Mouse (Mus musculus): ENCODE results near the gene Ntm.

Ntm gene

GRCm38 (mm10) chr9:29407954-29408353, 555.0 kb downstream of the Ntm start:
- DNase-seq (ENCODE audit: low spot score), result no peak

GRCm38 (mm10) chr9:29406973-29407372, 556.0 kb downstream of the Ntm start:
- no peak for DNase-seq (ENCODE audit: low spot score)

DNA sequence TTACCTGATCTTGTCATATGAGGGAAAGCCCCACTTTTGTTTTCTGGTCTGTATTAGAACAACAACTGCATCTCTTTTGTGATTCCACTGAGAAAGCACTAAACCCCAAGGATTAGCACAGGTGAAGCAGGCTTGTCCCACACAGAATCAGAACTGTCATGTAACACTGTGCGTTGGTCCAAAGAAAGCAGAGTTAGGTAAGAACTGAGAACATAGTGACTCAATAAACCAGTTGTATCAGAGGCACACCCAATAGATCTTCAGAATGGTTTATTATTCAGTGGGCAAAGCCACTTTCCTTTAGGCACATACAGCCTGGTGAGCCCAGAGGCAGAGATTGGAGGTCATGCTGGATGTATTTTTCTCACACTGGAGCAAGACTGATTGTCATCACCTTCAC, 556.9 kb downstream of the Ntm start:
- no peak for DNase-seq (ENCODE audit: low spot score)

DNA sequence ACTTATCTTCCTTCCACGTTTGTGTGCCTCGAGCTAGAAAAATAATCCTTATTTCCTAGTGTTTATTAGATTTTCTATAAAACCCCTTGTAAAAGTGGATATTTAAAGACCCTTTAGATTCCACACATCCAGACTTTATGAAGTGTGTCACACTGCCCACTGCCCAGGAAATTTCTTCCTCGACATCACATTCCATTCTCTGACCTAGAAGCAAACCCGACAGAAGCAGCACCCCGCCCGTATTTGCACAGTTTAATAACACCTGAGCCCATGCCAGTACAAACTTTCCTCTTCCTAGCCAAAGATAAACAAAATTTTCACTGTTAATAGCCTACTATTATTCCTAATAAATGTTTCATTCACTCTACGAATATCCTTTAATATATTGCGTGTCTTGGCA, 562.8 kb downstream of the Ntm start:
- DNase-seq (ENCODE audit: low spot score), result no peak

DNA sequence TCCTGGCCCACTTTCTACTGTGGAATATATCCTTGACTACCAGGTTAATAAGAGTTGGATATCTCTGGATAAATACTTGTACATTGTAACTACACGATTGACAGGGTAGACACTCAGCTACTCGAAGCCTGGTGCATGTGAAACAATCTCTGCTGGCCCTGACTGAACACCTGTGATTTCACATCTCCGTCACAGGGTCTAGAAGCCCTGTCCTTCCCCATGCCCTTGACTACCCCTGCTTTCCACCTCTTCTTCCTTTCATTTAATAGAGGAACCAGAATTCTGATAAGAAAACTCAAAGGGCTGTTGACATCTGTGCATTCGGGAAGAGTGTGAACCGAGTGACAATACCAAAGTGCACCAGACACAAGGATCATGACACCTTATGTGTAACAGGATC, 566.8 kb downstream of the Ntm start:
- no peak for DNase-seq (ENCODE audit: low spot score)

DNA sequence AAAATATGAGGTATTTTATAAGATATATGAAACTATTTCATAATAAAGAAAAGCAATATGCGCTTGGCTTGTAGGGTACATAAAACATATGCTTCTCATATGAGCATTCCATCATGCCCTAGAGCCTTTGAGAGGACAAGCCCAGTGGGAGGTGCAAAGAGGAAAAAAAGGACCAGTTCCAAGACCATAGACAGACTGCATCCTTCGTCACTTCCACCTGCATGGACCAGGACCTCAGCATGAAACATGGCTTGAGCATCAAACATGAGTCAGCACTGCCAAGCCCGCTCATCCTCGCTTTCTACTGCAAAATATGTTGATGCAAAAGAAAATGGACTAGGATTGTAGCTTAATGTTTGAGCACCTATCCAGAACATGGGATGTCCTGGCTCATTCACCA, 569.8 kb downstream of the Ntm start:
- no peak for DNase-seq (ENCODE audit: low spot score)

GRCm38 (mm10) chr9:29390796-29391517, 572.0 kb downstream of the Ntm start:
- peak; percentile 53 for DNase-seq (ENCODE audit: low spot score)

- peak; percentile 15 for DNase-seq (ENCODE audit: low spot score)
Measured at GRCm38 (mm10) chr9:29389224-29389623, 573.7 kb downstream of the Ntm start.

GRCm38 (mm10) chr9:29387136-29387535, 575.8 kb downstream of the Ntm start:
- DNase-seq (ENCODE audit: low spot score), result no peak

DNA sequence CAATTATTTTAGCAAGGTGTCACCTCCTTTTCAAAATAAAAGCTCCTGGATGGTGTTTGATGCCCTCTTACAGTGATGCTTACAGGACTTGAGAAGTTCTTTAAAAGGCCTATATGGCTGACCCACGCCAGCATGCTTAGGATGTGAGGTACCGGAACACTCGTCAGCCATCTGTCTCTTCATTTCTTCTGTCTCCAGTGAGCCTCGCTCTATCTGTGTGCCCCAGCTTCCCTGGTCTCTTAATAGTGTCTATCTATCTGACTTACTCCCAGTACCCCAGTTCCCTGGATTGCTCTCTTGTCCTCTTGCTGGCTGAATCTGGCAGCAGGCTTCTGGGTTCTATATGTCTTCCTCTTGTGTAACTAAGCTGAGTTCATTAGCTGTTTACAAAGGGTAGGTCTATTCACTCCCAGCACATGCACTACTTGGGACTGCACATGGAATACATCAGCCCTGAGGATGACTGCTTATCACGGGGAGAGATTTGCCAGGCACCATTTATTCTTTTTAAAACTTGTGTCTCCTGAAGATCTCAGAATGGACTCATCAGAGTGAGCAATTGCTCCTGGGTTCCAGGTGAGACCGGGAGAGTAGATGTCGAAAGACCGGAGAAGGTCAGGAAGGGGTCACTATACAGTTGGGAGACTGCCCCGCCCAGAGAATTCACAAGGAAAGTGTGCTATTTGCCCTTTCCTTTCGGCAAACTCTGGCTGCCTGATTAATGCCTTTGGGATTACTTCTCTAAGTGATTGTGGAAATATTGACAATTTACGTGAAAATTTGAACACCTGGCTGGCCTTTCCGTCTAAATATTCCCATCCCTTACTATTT, 585.6 kb downstream of the Ntm start:
- DNase-seq (ENCODE audit: low spot score), result no peak

GRCm38 (mm10) chr9:29371341-29371740, 591.6 kb downstream of the Ntm start:
- DNase-seq (ENCODE audit: low spot score), result no peak

DNA sequence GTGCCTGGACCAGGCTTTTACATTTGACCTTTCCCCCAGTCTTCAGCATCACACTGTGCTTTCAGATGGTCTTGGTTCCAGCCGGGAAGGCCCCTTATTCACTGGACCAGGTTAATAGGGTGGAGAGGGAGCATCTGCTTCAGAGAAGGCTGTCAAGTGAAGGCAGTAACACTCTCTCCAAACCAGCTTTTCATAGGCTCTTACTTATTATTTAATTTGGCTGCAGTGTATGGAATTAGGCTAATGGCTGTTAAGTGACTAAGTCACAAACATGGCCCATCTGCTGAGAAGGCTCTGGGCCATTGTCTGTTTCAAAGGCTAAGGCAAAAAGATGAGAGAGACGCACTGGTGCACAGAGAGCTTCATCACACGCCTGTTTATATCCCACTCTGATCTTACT, 593.3 kb downstream of the Ntm start:
- DNase-seq (ENCODE audit: low spot score), result no peak

DNA sequence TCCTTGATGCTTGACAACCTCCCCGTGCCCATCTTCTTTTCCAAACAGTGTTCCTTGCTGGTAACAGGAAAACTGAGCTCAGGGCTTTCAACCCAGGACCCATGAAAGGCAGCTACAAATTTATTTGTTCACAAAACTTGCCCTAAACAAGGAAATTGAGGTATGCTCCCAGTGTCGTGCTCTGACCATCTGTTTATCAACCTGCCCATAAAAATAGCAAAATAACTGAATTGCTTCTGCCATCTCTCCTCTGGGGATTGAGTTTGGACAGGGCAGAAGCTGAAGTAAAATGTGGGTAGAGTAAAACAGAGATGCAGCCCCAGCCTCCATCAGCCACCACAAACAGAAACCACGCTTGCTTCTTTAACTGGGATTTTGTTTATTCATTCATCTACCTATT, 594.6 kb downstream of the Ntm start:
- DNase-seq (ENCODE audit: low spot score), result no peak

GRCm38 (mm10) chr9:29357796-29358195, 605.1 kb downstream of the Ntm start:
- no peak for DNase-seq (ENCODE audit: low spot score)

- no peak for DNase-seq (ENCODE audit: low spot score)
Measured at GRCm38 (mm10) chr9:29342303-29342702, 620.6 kb downstream of the Ntm start.

GRCm38 (mm10) chr9:29341292-29341691, 621.6 kb downstream of the Ntm start:
- DNase-seq (ENCODE audit: low spot score), result peak; percentile 46

- DNase-seq (ENCODE audit: low spot score), result no peak
Measured at GRCm38 (mm10) chr9:29335671-29336070, 627.3 kb downstream of the Ntm start.

GRCm38 (mm10) chr9:29332296-29333090, 630.4 kb downstream of the Ntm start:
- no peak for DNase-seq (ENCODE audit: low spot score)

DNA sequence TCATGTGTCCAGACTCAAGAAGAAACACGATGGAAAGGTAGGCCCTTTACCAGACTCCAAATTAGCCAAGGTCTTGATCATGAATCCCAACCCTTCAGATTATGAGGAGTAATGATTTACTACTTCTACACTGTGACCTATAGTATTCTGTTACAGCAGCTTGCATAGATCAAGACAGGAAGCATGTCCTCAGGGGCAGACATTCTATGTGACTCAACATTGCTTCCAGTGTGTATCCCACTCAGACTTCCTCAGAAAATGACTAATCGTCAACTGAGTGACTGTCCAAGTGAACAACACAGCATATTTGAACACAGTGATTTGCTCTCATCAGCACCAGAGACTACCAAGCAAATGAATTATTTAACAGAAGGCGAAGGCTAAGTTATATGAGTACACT, 632.5 kb downstream of the Ntm start:
- no peak for DNase-seq (ENCODE audit: low spot score)

- DNase-seq (ENCODE audit: low spot score), result no peak
Measured at GRCm38 (mm10) chr9:29326283-29326682, 636.7 kb downstream of the Ntm start.

DNA sequence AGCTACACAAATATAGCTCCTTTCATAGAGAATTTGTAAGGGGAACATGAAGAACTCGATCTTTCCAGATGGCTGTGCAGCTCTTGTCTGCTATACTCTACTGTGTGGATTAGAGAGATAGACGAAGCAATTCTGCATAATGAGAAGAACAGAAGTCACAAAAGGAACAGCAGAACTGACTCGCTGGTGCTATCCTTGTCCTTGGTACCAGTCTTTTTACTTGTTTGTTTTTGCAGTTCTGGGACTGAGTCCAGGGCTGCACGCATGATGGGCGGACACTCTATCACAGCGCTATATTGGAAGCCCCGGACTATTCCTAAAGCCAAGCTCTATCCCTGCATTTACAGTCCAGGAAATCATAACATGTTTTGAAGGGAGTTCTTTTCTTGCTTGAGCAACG, 637.8 kb downstream of the Ntm start:
- no peak for DNase-seq (ENCODE audit: low spot score)

- DNase-seq (ENCODE audit: low spot score), result no peak
Measured at GRCm38 (mm10) chr9:29319197-29319596, 643.7 kb downstream of the Ntm start.

GRCm38 (mm10) chr9:29318676-29319162, 644.2 kb downstream of the Ntm start:
- DNase-seq (ENCODE audit: low spot score), result no peak

Measured in layer of hippocampus, adult 11-12 months (tissue).